Mouse (Mus musculus) stomach, postnatal 0 days (tissue): ENCODE data around the gene Tbcb. TPM values are rescaled to one million over a fixed set of nuclear protein-coding genes. Genes with fewer than 3 reads are reported as not detected.
"Not testable (repeated sequence)": the region's sequence is repeated elsewhere in the genome, so short reads cannot be mapped to it uniquely, and the experiment has no call there.

Experiments
- ATAC-seq: fragments of 200-750 bp; cut with Nextera tagmentation; 2 replicates; pipeline ENCODE4 v1.8.0; 2017; ENCODE audit not compliant: low FRiP score, low TSS enrichment
- DNase-seq: peaks from one replicate; pipeline ENCODE4 v3.0.0-alpha.2; 2016; ENCODE audit warnings: low spot score
- H3K27ac ChIP-seq: fragments of 300-500 bp; sonication (generic); replicated peaks from 2 replicates; pipeline ENCODE4 v1.5.1; 2014; ENCODE audit warnings: mild to moderate bottlenecking, control low read depth
- H3K27me3 ChIP-seq: fragments of 300-500 bp; sonication (generic); 2 replicates; pipeline ENCODE4 v1.6.1; 2014; ENCODE audit warnings: low read length; ENCODE audit not compliant: control insufficient read depth, insufficient read depth
- H3K36me3 ChIP-seq: fragments of 300-500 bp; sonication (generic); 2 replicates; pipeline ENCODE4 v1.6.1; 2014; ENCODE audit warnings: low read length, mixed read lengths; ENCODE audit not compliant: control insufficient read depth, insufficient read depth
- H3K4me1 ChIP-seq: fragments of 300-500 bp; sonication (generic); replicated peaks from 2 replicates; pipeline ENCODE4 v1.6.1; 2014; ENCODE audit warnings: antibody characterized with exemption; ENCODE audit not compliant: control insufficient read depth, insufficient read depth
- H3K4me2 ChIP-seq: fragments of 300-500 bp; sonication (generic); replicated peaks from 2 replicates; pipeline ENCODE4 v1.6.1; 2014; ENCODE audit warnings: low read depth, mild to moderate bottlenecking, control low read depth, moderate library complexity
- H3K4me3 ChIP-seq: fragments of 300-500 bp; sonication (generic); 2 replicates; pipeline ENCODE4 v1.5.1; 2014; ENCODE audit warnings: low read depth, low read length, control low read depth
- H3K9ac ChIP-seq: fragments of 300-500 bp; sonication (generic); 2 replicates; pipeline ENCODE4 v1.6.1; 2014; ENCODE audit warnings: mild to moderate bottlenecking, low read length, control low read depth, mixed read lengths
- H3K9me3 ChIP-seq: fragments of 300-500 bp; sonication (generic); 2 replicates; pipeline ENCODE4 v1.6.1; 2016; ENCODE audit warnings: low read length; ENCODE audit not compliant: control insufficient read depth
- CTCF ChIP-seq: IDR thresholded peaks from 2 replicates; pipeline ENCODE4 v1.5.1; 2016; ENCODE audit warnings: antibody characterized with exemption, low read depth, mild to moderate bottlenecking, moderate library complexity
- EP300 ChIP-seq: optimal IDR thresholded peaks from 2 replicates; pipeline ENCODE3; 2016; ENCODE audit warnings: antibody characterized with exemption
- WGBS: fragments of 180-500 bp; shearing (Covaris S2); extraction: QIAGEN DNeasy Blood & Tissue Kit; methylation state at CpG from one replicate; pipeline ENCODE4 v1.1.7; 2014; 5-methylcytosine and 5-hydroxymethylcytosine counted together
- polyA plus RNA-seq: library from polyadenylated mRNA; unstranded; fragments of >200 nt; fragmentation: Nextera tagmentation; extraction: Ambion mirVana; gene quantifications from 2 replicates; pipeline ENCODE4 v1.2.1, GENCODE M21; 2015

The Tbcb gene
- polyA plus RNA-seq, 1 experiment from 2014 or later: 149 TPM

DNA sequence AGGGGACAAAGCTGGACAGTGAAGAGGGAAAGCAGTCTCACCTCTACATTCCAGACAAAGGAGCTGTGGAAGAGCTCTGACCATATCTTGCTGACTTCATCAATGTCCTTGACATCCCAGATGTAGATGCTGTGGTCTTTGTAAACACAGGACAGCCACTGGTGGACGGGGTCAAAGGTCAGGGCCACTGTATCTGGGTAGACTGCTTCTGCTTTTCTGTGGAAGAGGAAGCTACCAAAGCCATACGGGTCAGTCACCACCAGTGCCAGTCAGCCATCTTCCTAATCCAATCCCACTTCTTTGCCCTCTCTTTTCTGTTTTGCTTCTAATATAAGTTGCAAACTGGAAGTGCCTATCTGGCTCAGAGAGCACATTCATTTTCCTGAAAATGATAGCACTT lies 33.0 kb upstream of the Tbcb start:
- Histone ChIP-seq H3K4me2 (no peak overlapping the region), H3K4me1 (no peaks in the 10 kb centered on the region), H3K36me3 (no peaks in the 10 kb centered on the region), H3K9me3 (no peaks in the 10 kb centered on the region), H3K4me3 (no peak overlapping the region), H3K27ac (no peak overlapping the region), H3K9ac (no peak overlapping the region), H3K27me3 (no peaks in the 10 kb centered on the region)
- DNase-seq (no peak), ATAC-seq (no peak)
- WGBS: 78% methylated on average over 2 of the region's 2 CpGs
- no peak for TF ChIP-seq EP300
- no peak for TF ChIP-seq CTCF

DNA sequence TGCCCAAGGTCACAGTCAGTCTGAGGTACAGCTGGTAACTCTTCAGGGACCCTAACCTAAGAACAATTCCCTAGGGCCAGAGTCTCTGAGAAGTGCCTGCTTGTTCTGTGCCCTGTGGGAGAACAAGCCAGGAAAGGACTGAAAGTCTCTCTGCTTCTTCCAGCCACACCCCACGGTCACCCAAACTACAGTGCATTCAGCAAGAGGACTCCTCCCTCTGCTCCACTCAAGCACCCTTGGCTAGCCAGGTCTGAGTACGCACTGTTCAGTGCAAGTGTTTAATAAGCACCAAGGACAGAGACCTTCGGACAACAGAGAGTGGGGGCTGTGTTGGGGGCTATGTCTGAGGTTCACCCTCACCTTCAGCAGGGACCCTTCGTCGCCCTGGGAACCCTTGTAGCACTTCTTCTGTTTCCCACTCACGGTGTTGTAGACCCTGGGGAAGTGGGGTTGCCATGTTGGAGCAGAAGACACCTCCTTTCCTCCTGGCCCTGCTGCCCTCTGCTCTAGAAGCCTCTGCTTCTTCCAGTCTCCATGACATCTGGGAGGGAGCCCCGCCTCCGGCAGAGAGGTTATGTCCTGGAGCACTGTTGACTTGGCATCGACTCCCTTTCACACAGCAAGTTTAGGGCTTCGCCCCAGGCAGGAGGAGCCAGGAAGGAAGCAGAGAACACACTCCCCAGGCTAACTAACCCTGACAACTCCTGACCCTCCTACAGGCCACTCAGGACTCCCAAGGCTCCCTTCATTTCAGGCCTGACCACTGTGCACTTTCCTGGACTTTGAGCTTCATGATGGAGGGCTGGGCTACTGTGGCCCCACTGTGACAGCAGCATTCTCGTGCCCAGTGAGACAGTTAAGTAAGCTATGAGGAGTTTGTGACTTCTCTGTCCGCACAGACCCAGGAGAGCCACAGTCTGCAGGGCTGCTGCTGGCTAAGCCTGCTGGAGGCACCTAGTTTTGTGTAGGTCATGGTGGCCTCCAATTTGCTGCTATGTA lies 20.2 kb upstream of the Tbcb start:
- Histone ChIP-seq H3K4me1 (no peaks in the 10 kb centered on the region), H3K9ac (no peak overlapping the region), H3K36me3 (no peaks in the 10 kb centered on the region), H3K4me2 (no peak overlapping the region), H3K27ac (no peak overlapping the region), H3K27me3 (no peaks in the 10 kb centered on the region), H3K9me3 (no peaks in the 10 kb centered on the region), H3K4me3 (no peak overlapping the region)
- peak; percentile 75 for ATAC-seq
- 67% methylated on average over 12 of the region's 12 CpGs for WGBS
- TF ChIP-seq EP300 (no peak), CTCF (no peak)
- peak; percentile 52 for DNase-seq

DNA sequence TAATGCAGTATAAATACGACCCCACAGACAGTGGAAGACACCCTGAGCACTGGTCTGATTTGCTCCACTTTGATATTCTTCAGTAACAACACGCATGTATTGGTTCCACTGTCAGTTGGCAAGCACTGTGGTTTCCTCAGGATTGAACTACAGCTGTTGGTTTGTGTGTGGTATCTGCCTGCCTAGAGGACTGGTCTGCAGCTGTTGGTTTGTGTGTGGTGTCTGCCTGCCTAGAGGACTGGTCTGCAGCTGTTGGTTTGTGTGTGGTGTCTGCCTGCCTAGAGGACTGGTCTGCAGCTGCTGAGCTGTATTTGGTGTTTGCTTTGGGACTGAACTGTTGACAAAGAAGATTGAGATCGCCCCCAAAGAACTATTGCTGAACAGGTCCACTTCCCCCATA lies 5.3 kb upstream of the Tbcb start:
- WGBS: 80% methylated on average over 3 of the region's 3 CpGs
- H3K4me3 ChIP-seq, H3K4me2 ChIP-seq: not testable (repeated sequence)

DNA sequence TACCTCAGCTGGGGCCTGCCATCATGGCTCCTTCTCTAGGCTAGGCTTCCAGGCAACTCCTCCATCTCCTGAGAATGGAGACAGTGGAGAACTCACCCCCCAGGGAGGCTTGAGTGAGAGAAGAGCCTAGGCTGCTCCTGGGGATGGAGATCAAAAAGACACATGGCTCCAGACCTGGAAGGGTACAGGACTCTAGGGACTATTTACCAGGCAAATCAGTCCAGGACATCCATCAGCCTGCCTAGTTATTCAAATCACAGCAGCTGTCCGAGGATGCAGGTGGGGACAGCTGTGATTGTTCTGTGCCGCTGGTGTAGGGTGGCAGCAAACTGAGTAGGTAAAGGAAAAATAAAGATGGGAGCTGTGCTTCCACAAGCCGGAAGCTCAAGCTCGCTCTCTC lies 3.6 kb upstream of the Tbcb start, which contains the start of gene Ovol3:
Gene Ovol3 (minus strand): TSS at position 101 of the 400 bp plus-strand sequence.
- WGBS: 75% methylated on average over 4 of the region's 4 CpGs
- H3K4me2 ChIP-seq: no peak within 1 kb of the TSS
- no peak for DNase-seq
- H3K4me1 ChIP-seq: no peaks in the 10 kb centered on the region; the same call in 1 of the 2 replicates
- H3K4me3 ChIP-seq: no peak within 1 kb of the TSS
- H3K36me3 ChIP-seq: no peaks in the 10 kb centered on the region
- H3K27me3 ChIP-seq: no peaks in the 10 kb centered on the region
- no peak for ATAC-seq
- TF ChIP-seq CTCF: no peak
- no peak for TF ChIP-seq EP300
- no peak within 1 kb of the TSS for H3K9ac ChIP-seq
- no peaks in the 10 kb centered on the region for H3K9me3 ChIP-seq
- no peak within 1 kb of the TSS for H3K27ac ChIP-seq

More for the DNA sequence above, 5.3 kb upstream of the Tbcb start:
- not testable (repeated sequence) for ATAC-seq, H3K9ac ChIP-seq, DNase-seq, H3K9me3 ChIP-seq, H3K27me3 ChIP-seq, H3K4me1 ChIP-seq, H3K36me3 ChIP-seq, H3K27ac ChIP-seq

- Histone ChIP-seq H3K27me3 (no peaks in the 10 kb centered on the region), H3K36me3 (no peaks in the 10 kb centered on the region), H3K4me2 (no peak overlapping the region), H3K4me3 (no peak overlapping the region), H3K4me1 (no peaks in the 10 kb centered on the region; the same call in 1 of the 2 replicates), H3K27ac (no peak overlapping the region), H3K9me3 (no peaks in the 10 kb centered on the region), H3K9ac (no peak overlapping the region)
- DNase-seq (no peak), ATAC-seq (no peak)
- TF ChIP-seq EP300 (no peak), CTCF (no peak)
- 88% methylated on average over 8 of the region's 8 CpGs for WGBS
Observed at GRCm38 (mm10) chr7:30235091-30235490, 3.0 kb upstream of the Tbcb start.

GRCm38 (mm10) chr7:30234276-30234858 lies 2.3 kb upstream of the Tbcb start:
- Histone ChIP-seq H3K4me3 (no peak overlapping the region), H3K4me1 (no peaks in the 10 kb centered on the region; the same call in 1 of the 2 replicates), H3K9ac (no peak overlapping the region), H3K27me3 (no peaks in the 10 kb centered on the region), H3K9me3 (no peaks in the 10 kb centered on the region), H3K4me2 (no peak overlapping the region), H3K36me3 (0 out of 2 replicates have a peak, but pooled peaks cover 3% of the 10 kb centered on the region), H3K27ac (no peak overlapping the region)
- TF ChIP-seq CTCF: no peak
- TF ChIP-seq EP300: no peak
- WGBS: 90% methylated on average over 15 of the region's 15 CpGs
- ATAC-seq (no peak), DNase-seq (no peak)
